In the genomic region with DNA sequence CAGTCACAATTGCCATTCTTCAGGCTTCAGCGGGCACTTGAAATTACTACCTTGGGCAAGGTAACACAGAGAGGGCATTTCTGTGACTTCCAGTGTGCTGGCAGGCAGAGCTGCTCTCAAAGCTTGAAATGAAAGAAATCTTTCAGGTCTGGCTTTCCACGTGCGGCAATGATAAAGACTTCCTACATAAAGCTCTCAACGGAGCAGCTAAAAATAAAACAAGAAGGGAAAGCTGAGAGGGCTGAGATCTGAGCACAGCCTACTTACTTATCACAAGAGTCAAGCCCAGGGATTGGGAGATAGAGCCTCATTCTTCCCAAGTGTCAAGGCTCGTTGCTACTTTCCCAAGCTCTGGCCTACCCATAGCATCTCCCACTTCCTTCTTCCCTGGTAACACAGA, we compare ENCODE assay signal across 19 mouse cellular contexts.
DNase-seq lines count a peak whose midpoint lies in the region; ATAC-seq and TF ChIP-seq lines count a peak whose summit lies in the region.
"Had no signal": no experiment of that assay in that cellular context is flagged by ENCODE, and none has a peak within 500 bp of the region (broad histone marks: within the 10 kb centered on the region; RNA-seq: fewer than 3 reads in every experiment).

No protein-coding gene starts in this region.

- DNase-seq in frontal cortex, postnatal 25 days (ENCODE audit: low spot score in 2 of 2), result no peak
- DNase-seq in heart, postnatal 4 days, result no peak
- peak; percentile 10 for DNase-seq in midbrain, postnatal 0 days (ENCODE audit: low spot score)
- peak; percentile 29 for DNase-seq in telencephalon, adult 2 months (ENCODE audit: low read depth, low spot score)
- DNase-seq: adrenal gland, postnatal 10 days; cerebellum, adult 11-12 months; cerebellum, adult 9-10 months; cerebellum, postnatal 25 days; heart, adult 18-20 months; heart, postnatal 36 days had no signal

- peaks cover 4 to 12% of the 10 kb centered on the region in 2 experiments for H3K4me1 ChIP-seq in heart, embryonic 14.5 days (ENCODE audit: control insufficient read depth in 2 of 2, insufficient read depth in 2 of 2, low read length in 2 of 2)
- no peaks in the 10 kb centered on the region for H3K4me1 ChIP-seq in midbrain, postnatal 0 days (ENCODE audit: insufficient read depth, low read length)
- no peaks in the 10 kb centered on the region for H3K4me1 ChIP-seq in midbrain, embryonic 16.5 days (ENCODE audit: control insufficient read depth, insufficient read depth, low read length)
- H3K4me1 ChIP-seq: embryonic facial prominence, embryonic 12.5 days; hindbrain, embryonic 12.5 days had no signal

- no peaks in the 10 kb centered on the region for H3K9me3 ChIP-seq in heart, embryonic 14.5 days (ENCODE audit: control insufficient read depth, low read length)
- H3K9me3 ChIP-seq in midbrain, postnatal 0 days (ENCODE audit: low read length), result no peaks in the 10 kb centered on the region
- H3K9me3 ChIP-seq in midbrain, embryonic 16.5 days (replicated peaks; ENCODE audit: control insufficient read depth, low read length, poor library complexity, severe bottlenecking), result no peaks in the 10 kb centered on the region
- H3K9me3 ChIP-seq: embryonic facial prominence, embryonic 12.5 days; heart, embryonic 15.5 days; hindbrain, embryonic 12.5 days had no signal

- peak; percentile 62 for ATAC-seq in frontal cortex, adult (ENCODE audit: low TSS enrichment)
- no peak for ATAC-seq in heart, embryonic 14.5 days (ENCODE audit: insufficient number of reproducible peaks, insufficient read depth, low FRiP score, low read depth)
- no peak for ATAC-seq in midbrain, postnatal 0 days (ENCODE audit: low FRiP score)
- no peak for ATAC-seq in midbrain, embryonic 16.5 days
- ATAC-seq: forebrain, embryonic 16.5 days; hindbrain, embryonic 16.5 days; inflammation-experienced regulatory T-cells, adult 6 months had no signal

- H3K4me2 ChIP-seq in heart, embryonic 14.5 days (ENCODE audit: low read length), result peak overlapping the region; percentile 22
- no peak overlapping the region for H3K4me2 ChIP-seq in midbrain, postnatal 0 days (ENCODE audit: low read depth, low read length, poor library complexity, severe bottlenecking)
- no peak overlapping the region for H3K4me2 ChIP-seq in midbrain, embryonic 16.5 days (ENCODE audit: low read length)
- H3K4me2 ChIP-seq: embryonic facial prominence, embryonic 12.5 days; heart, embryonic 15.5 days; hindbrain, embryonic 12.5 days had no signal

- H3K36me3 ChIP-seq in heart, embryonic 14.5 days (ENCODE audit: control insufficient read depth, insufficient read depth, low read length), result no peaks in the 10 kb centered on the region
- no peaks in the 10 kb centered on the region for H3K36me3 ChIP-seq in midbrain, postnatal 0 days (ENCODE audit: insufficient read depth, low read length)
- no peaks in the 10 kb centered on the region for H3K36me3 ChIP-seq in midbrain, embryonic 16.5 days (ENCODE audit: control insufficient read depth, insufficient read depth, low read length)
- H3K36me3 ChIP-seq: embryonic facial prominence, embryonic 12.5 days; heart, embryonic 15.5 days; hindbrain, embryonic 12.5 days had no signal

- 0 out of 4 replicates have a peak overlapping the region, but pooled peaks of 1 of the 2 experiments have one; percentile 1 for H3K27ac ChIP-seq in heart, embryonic 14.5 days (replicated peaks in 1 of 2; ENCODE audit: control insufficient read depth in 1 of 2, insufficient read depth in 1 of 2, low read depth in 2 of 2, low read length in 2 of 2)
- H3K27ac ChIP-seq in midbrain, postnatal 0 days (ENCODE audit: low read depth, low read length), result no peak overlapping the region
- no peak overlapping the region for H3K27ac ChIP-seq in midbrain, embryonic 16.5 days (ENCODE audit: low read length)
- H3K27ac ChIP-seq: embryonic facial prominence, embryonic 12.5 days; heart, embryonic 15.5 days; hindbrain, embryonic 12.5 days had no signal

- no peak for TF ChIP-seq CTCF in midbrain, postnatal 0 days (IDR thresholded peaks at IDR 0.05)

- H3K4me3 ChIP-seq in heart, embryonic 14.5 days (ENCODE audit: control insufficient read depth in 1 of 2, insufficient read depth in 1 of 2, low read depth in 1 of 2, low read length in 2 of 2), result no peak overlapping the region
- H3K4me3 ChIP-seq in midbrain, postnatal 0 days (ENCODE audit: low read depth, low read length), result no peak overlapping the region
- H3K4me3 ChIP-seq in midbrain, embryonic 16.5 days (ENCODE audit: low read depth, low read length), result no peak overlapping the region
- H3K4me3 ChIP-seq: embryonic facial prominence, embryonic 12.5 days; heart, embryonic 15.5 days; hindbrain, embryonic 12.5 days had no signal

- 15% methylated on average over 5 of the region's 5 CpGs for WGBS in heart, embryonic 14.5 days
- 70% methylated on average over 5 of the region's 5 CpGs for WGBS in midbrain, postnatal 0 days
- WGBS in midbrain, embryonic 16.5 days, result 81% methylated on average over 5 of the region's 5 CpGs

- H3K27me3 ChIP-seq in heart, embryonic 14.5 days (ENCODE audit: control insufficient read depth, insufficient read depth, low read length), result no peaks in the 10 kb centered on the region
- no peaks in the 10 kb centered on the region for H3K27me3 ChIP-seq in midbrain, postnatal 0 days (ENCODE audit: insufficient read depth, low read length)
- no peaks in the 10 kb centered on the region for H3K27me3 ChIP-seq in midbrain, embryonic 16.5 days (ENCODE audit: control insufficient read depth, insufficient read depth, low read depth, low read length)
- H3K27me3 ChIP-seq: embryonic facial prominence, embryonic 12.5 days; heart, embryonic 15.5 days; hindbrain, embryonic 12.5 days had no signal

- no peak overlapping the region for H3K9ac ChIP-seq in heart, embryonic 14.5 days (ENCODE audit: low read length)
- H3K9ac ChIP-seq in midbrain, postnatal 0 days (replicated peaks; ENCODE audit: low read length, poor library complexity, severe bottlenecking), result no peak overlapping the region
- no peak overlapping the region for H3K9ac ChIP-seq in midbrain, embryonic 16.5 days (ENCODE audit: low read depth, low read length)
- H3K9ac ChIP-seq: embryonic facial prominence, embryonic 12.5 days; heart, embryonic 15.5 days; hindbrain, embryonic 12.5 days had no signal

Comparison
In these comparisons a context has a peak if more than half of its experiments do, and no peak if none do; other contexts are left out.
1. DNase-seq: peak in midbrain, postnatal 0 days (single experiment) and telencephalon, adult 2 months (single experiment); none in frontal cortex, postnatal 25 days (0 of 2) and heart, postnatal 4 days (single experiment).